Mouse (Mus musculus) NIH3T3 (cell line): ENCODE data around the gene Glt1d1.

Source experiments
- DNase-seq: peaks from one replicate; pipeline ENCODE4 v3.0.0-alpha.2; 2012; ENCODE audit warnings: low read depth

Glt1d1 gene

GRCm38 (mm10) chr5:127631671-127632070 is 391 bp upstream of the Glt1d1 start:
- no peak for DNase-seq

GRCm38 (mm10) chr5:127633188-127633587 is 1.1 kb downstream of the Glt1d1 start:
- DNase-seq, result no peak

- no peak for DNase-seq
Observed at GRCm38 (mm10) chr5:127633666-127634065, 1.6 kb downstream of the Glt1d1 start.

- DNase-seq, result no peak
Observed at GRCm38 (mm10) chr5:127637622-127638021, 5.6 kb downstream of the Glt1d1 start.

GRCm38 (mm10) chr5:127638177-127638576 is 6.1 kb downstream of the Glt1d1 start:
- DNase-seq, result no peak

GRCm38 (mm10) chr5:127639067-127639605 is 7.1 kb downstream of the Glt1d1 start:
- no peak for DNase-seq

- no peak for DNase-seq
Observed at GRCm38 (mm10) chr5:127639635-127640034, 7.6 kb downstream of the Glt1d1 start.

- DNase-seq, result no peak
Observed at GRCm38 (mm10) chr5:127640359-127640758, 8.3 kb downstream of the Glt1d1 start.

GRCm38 (mm10) chr5:127641185-127641958 is 9.3 kb downstream of the Glt1d1 start:
- no peak for DNase-seq

GRCm38 (mm10) chr5:127648046-127648445 is 16.0 kb downstream of the Glt1d1 start:
- peak; percentile 20 for DNase-seq

- DNase-seq, result no peak
Observed at GRCm38 (mm10) chr5:127649077-127649476, 17.0 kb downstream of the Glt1d1 start.

- DNase-seq, result no peak
Observed at GRCm38 (mm10) chr5:127658257-127658656, 26.2 kb downstream of the Glt1d1 start.

- DNase-seq, result no peak
Observed at GRCm38 (mm10) chr5:127659312-127659711, 27.2 kb downstream of the Glt1d1 start.

- DNase-seq, result no peak
Observed at GRCm38 (mm10) chr5:127660267-127660666, 28.2 kb downstream of the Glt1d1 start.

GRCm38 (mm10) chr5:127660979-127661378 is 28.9 kb downstream of the Glt1d1 start:
- no peak for DNase-seq

GRCm38 (mm10) chr5:127673913-127674312 is 41.9 kb downstream of the Glt1d1 start:
- DNase-seq, result no peak

GRCm38 (mm10) chr5:127677561-127677960 is 45.5 kb downstream of the Glt1d1 start:
- no peak for DNase-seq

GRCm38 (mm10) chr5:127678501-127678900 is 46.4 kb downstream of the Glt1d1 start:
- peak; percentile 10 for DNase-seq

GRCm38 (mm10) chr5:127688568-127689170 is 56.6 kb downstream of the Glt1d1 start:
- no peak for DNase-seq

GRCm38 (mm10) chr5:127691085-127691484 is 59.0 kb downstream of the Glt1d1 start:
- DNase-seq, result no peak

- no peak for DNase-seq
Observed at GRCm38 (mm10) chr5:127691581-127691980, 59.5 kb downstream of the Glt1d1 start.

- DNase-seq, result no peak
Observed at GRCm38 (mm10) chr5:127695898-127696297, 63.8 kb downstream of the Glt1d1 start.

- DNase-seq, result no peak
Observed at GRCm38 (mm10) chr5:127696602-127697001, 64.5 kb downstream of the Glt1d1 start.
